Mouse (Mus musculus): Measurements from ENCODE around the gene Polr3g.
A peak's percentile ranks its signal among the peaks of the same experiment; 100 is the strongest.
"Not testable (repeated sequence)": the region's sequence is repeated elsewhere in the genome, so short reads cannot be mapped to it uniquely, and the experiment has no call there.

Gene Polr3g

GRCm38 (mm10) chr13:81689587-81689986 lies 21.2 kb downstream of the Polr3g start:
- no peak for DNase-seq (ENCODE audit: low read depth in 1 of 2, low spot score in 2 of 2)

DNA sequence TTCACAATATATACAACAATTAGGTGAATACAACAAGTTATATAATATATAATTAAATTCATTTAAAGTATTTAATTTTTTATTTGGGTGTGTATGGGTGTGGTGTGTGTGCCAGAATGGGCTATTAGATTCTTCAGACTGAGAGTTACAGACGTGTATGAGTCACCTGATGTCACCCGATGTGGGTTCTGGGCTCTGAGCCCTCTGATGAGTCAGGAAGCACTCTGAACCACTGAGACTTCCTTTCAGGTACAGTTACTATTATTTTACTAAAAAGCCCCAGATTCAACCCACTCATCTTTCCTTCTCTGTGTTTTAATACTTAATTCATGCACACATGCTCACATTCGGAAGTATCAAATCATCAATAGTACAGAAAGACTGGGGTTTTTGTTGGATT lies 25.9 kb downstream of the Polr3g start:
- DNase-seq (ENCODE audit: low read depth in 1 of 2, low spot score in 2 of 2) = no peak

DNA sequence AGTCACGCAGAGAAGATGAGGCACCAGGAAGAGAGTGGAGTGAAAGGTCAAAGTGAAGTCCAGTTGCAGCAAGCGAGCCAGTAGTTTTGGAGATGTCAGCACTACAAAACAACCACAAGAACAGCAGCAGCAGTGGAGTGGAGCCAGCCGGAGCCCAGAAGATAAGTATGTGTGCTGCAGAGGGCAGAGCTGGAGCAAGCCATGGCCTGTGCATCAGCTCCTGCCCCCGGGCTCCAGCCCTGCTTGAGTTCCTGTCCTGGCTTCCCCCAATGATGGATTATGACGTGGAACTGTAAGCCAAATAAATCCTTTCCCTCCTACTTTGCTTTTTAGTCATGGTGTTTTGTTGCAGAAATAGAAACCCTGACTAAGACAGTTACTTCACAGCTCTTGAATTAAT lies 26.6 kb downstream of the Polr3g start:
- no peak for DNase-seq (ENCODE audit: low read depth in 1 of 2, low spot score in 2 of 2)

- no peak for DNase-seq (ENCODE audit: low read depth in 1 of 2, low spot score in 2 of 2)
Measured at GRCm38 (mm10) chr13:81683107-81683506, 27.7 kb downstream of the Polr3g start.

DNA sequence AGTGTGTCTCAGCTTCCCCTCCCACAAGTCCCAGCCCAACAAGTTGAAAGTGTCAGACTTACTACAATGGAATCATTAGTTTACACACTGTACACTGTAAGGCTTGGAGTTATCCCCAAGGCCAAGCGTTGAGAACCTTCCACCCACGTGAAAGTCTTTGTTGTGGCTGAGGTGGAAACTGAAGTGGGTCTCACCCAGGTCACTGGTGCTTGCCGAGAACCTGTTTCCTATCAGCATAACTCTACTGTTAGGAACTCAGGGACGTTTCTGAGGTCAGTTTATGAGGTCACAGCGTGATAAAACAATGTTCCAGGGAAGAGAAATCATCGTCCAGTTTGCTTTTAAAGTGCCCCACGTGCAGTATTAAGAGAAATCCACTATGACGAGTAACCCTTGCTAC lies 35.5 kb downstream of the Polr3g start:
- DNase-seq (ENCODE audit: low read depth in 1 of 2, low spot score in 2 of 2) = no peak

DNA sequence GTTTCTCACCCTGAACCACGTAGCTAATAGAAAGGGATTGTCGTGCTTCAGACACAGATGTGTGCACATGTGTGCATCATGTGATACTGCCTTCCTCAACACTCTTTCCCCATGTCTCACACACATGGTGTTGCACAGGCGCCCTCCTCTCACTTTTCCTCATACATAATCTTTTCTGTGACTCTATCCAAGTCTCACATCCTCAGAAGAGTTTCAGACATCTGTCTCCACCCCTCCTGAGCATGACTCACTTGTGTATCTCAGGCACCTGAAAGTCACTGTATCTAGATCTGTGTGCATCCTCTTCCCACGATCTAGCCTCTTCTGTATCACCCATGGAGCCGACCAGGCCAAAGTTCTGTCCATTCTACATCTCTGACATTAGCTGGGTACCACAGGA lies 43.1 kb downstream of the Polr3g start:
- DNase-seq (ENCODE audit: low read depth in 1 of 2, low spot score in 2 of 2) = no peak

GRCm38 (mm10) chr13:81664331-81664698 lies 46.5 kb downstream of the Polr3g start:
- DNase-seq (ENCODE audit: low read depth in 1 of 2, low spot score in 2 of 2) = no peak

DNA sequence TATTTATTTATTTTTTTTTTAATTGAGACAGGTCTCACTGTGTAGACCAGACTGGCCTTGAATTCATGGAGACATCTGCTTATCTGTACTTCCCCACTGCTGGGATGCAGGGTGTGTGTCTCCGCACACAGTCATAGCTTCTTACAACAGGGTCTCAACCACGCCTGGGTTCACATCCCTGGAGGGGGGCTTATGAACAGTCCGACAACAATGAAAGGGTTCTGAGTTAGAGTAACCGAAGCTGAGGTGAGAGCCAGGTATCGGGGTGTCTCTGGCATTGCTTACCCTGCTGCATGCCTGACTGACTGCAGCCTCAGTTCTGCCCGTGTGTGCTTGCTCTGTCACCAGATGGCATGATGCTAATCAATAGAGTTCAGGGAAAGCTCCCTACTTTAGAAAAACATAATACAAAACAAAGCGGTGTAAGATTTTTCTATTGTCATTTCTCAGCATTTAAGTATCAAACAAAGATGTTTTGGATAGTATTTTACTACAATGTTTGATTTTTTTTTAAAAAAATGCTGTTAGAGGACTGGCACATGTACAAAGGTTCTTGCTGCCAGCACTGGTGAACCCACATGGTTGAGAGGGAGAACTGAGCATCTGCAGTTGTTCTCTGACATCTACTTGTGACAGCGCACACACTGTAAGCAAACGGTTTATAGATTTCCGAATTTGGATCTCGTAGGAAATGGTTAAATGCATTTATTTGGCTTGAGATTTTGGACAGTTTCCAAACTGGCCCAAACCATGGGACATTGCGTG lies 47.1 kb downstream of the Polr3g start:
- no peak for DNase-seq (ENCODE audit: low read depth in 1 of 2, low spot score in 2 of 2)

DNA sequence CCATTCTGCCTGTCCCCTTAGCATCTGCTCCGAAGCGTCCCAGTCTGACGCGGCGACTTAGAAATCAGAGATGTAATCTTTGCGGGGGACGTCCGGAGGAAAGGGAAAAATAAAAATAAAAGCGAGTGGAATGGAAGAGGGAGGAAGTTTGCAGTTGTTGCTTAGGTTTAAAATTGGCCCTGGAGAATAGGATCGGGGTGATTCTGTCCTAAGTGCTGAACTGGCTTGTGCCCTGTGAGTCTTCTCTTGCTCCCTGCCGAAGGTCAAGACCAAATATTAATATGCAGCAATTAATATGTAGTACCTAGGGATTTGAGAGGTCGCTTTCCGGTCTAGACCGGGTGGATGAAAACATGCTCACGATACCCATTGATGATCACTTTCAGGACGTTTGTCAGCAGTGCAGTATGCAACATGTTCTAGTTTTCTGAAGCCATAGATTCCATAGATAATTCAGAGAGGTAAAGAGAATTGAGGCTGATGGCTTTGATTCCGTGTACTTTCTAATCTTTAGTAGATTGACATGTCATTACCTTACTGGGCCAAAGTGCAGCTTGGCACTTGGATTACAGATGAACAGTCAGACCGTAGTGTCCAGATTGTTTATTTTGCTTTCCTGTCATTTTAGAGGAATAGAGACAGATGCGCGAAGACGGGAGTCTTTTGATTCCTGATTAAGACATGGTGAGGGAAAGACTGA lies 52.6 kb downstream of the Polr3g start:
- no peak for DNase-seq (ENCODE audit: low read depth in 1 of 2, low spot score in 2 of 2)

DNA sequence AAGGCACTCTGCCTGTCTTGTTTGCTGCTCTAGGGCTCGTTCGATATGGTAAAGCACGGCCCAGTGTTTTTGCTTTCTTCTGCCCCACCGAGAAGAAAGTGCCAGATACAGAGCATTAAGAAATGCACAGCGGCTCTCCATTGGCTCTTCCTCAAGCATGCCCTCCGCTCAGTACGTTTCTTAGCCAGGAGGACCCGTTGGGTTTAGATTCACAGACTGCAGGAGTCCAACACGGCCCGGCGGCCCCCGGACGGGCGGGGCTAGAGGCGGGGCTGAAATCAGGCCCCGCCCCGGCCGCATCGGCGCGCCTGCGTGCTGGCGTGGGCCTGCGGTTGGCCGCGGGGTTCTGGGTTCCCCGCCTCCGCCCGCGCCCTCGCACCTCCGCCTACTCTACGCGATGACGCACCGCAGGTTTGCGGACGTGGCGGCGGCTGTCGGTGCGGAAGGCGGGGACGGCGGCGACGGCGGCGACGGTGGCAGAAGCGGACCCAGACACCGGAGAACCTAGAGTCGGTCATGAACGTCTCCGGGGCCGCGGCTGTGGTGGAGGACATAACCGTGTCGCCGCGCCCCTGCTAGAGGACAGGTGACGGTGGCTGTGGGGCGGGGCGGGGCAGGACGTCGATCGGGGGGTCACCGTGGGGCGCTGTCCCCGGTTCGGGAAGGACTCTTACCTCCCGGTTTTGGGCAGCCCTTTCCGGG lies 53.3 kb downstream of the Polr3g start, which contains the start of gene Lysmd3:
Gene Lysmd3 (plus strand): TSS at position 313 of the 702 bp plus-strand sequence.
- peak; percentile 66 to 81 for DNase-seq (ENCODE audit: low read depth in 1 of 2, low spot score in 2 of 2)

- no peak for DNase-seq (ENCODE audit: low read depth in 1 of 2, low spot score in 2 of 2)
Measured at GRCm38 (mm10) chr13:81657008-81657350, 53.8 kb downstream of the Polr3g start.

GRCm38 (mm10) chr13:81656091-81656850 lies 54.5 kb downstream of the Polr3g start:
- DNase-seq (ENCODE audit: low read depth in 1 of 2, low spot score in 2 of 2) = no peak

GRCm38 (mm10) chr13:81650382-81650781 lies 60.4 kb downstream of the Polr3g start:
- DNase-seq (ENCODE audit: low read depth in 1 of 2, low spot score in 2 of 2) = not testable (repeated sequence)

- no peak for DNase-seq (ENCODE audit: low read depth in 1 of 2, low spot score in 2 of 2)
Measured at GRCm38 (mm10) chr13:81646348-81646747, 64.5 kb downstream of the Polr3g start.

DNA sequence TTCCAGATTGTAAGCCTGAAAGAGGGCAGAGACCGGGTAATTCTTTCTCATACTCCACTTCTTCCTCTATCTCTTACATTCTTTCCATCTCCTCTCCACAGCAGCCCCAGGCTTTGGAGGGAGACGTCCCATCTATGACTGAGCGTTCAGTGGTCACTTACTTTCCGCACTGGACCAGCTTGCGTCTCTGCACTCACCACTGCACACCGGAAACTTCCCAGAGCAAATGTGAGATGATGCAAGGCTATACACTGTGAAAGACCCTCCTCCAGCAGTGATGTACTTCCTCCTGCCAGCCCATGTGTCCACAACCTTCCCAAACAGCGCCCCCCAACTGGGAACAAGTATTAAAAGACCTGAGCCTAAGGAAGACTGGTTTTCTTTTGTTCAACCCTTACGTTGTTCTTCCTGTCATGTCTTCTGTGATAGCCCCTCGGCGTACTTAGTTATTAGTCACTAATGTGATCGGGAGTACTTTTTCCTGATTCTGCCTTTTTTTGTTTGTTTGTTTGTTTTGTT lies 66.7 kb downstream of the Polr3g start:
- no peak for DNase-seq (ENCODE audit: low read depth in 1 of 2, low spot score in 2 of 2)

DNA sequence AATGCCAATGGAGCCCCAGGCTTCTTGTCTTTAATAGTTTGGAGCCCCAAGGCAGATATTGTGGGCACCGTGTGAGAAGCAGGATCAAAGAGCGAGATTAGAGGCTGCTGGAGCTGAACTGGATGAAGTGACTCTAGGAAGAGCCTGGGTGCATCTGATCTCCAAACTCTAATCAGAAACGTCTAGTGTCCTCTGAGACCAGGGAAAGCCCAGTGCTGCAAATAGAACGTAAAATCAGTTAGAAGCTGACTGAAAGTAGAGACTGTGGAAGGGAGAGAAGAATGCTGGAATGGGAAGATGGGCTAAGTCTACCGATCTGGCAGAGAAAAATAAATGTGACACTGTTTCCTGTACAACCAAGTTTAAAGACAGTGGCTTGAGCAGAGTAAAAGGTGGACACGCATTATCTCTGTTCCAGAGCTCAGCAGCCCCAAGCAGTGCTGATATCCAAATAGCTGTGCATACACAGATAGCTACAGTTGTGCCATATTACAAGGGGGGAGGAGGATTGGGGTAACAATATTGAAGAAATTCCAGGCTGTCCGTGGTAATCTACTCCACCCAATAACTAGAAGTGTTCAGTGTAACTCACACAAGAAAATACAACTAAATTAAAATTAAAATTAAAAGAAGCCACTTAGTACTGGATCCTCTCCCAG lies 68.2 kb downstream of the Polr3g start:
- DNase-seq (ENCODE audit: low read depth in 1 of 2, low spot score in 2 of 2) = no peak

- DNase-seq (ENCODE audit: low read depth in 1 of 2, low spot score in 2 of 2) = no peak
Measured at GRCm38 (mm10) chr13:81641289-81642045, 69.3 kb downstream of the Polr3g start.

GRCm38 (mm10) chr13:81640881-81641280 lies 69.9 kb downstream of the Polr3g start:
- no peak for DNase-seq (ENCODE audit: low read depth in 1 of 2, low spot score in 2 of 2)

- DNase-seq (ENCODE audit: low read depth in 1 of 2, low spot score in 2 of 2) = no peak
Measured at GRCm38 (mm10) chr13:81639624-81640023, 71.2 kb downstream of the Polr3g start.
